Mouse (Mus musculus) induced T-regulatory cell, adult 2 months (primary cell): ENCODE measurements at regions not wholly inside any gene's neighbourhood (a gene's known extent, or its start where the extent isn't known, plus 50 kb on each side); places are given as distances from the start of the nearest gene placed in this dataset.

Experiments
- DNase-seq: peaks from one replicate; pipeline ENCODE4 v3.0.0-alpha.2; 2012; ENCODE audit warnings: low read depth

- no peak for DNase-seq
These were observed 452.4 kb downstream of the Epha4 start for GRCm38 (mm10) chr1:77062468-77062867.

DNA sequence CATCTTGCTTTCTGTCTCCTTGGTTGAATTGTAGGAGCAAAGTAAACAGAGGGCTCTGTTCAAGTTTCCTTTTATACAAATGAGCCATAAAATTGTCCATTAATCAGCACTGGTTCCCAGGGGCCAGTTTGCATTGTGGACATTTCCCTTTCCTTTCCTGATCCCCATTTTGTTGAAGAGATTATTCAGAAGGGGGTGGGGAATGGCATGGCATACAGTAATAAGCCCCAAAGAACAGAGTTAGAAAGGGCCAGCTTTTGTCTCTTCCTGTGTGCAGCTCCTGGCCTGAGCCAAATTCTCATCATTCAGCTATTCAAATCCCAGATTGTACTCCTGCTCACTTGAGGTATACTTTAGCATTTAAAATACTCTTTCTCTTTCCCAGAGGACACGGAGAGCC is 441.8 kb downstream of the Epha4 start:
- DNase-seq = no peak

DNA sequence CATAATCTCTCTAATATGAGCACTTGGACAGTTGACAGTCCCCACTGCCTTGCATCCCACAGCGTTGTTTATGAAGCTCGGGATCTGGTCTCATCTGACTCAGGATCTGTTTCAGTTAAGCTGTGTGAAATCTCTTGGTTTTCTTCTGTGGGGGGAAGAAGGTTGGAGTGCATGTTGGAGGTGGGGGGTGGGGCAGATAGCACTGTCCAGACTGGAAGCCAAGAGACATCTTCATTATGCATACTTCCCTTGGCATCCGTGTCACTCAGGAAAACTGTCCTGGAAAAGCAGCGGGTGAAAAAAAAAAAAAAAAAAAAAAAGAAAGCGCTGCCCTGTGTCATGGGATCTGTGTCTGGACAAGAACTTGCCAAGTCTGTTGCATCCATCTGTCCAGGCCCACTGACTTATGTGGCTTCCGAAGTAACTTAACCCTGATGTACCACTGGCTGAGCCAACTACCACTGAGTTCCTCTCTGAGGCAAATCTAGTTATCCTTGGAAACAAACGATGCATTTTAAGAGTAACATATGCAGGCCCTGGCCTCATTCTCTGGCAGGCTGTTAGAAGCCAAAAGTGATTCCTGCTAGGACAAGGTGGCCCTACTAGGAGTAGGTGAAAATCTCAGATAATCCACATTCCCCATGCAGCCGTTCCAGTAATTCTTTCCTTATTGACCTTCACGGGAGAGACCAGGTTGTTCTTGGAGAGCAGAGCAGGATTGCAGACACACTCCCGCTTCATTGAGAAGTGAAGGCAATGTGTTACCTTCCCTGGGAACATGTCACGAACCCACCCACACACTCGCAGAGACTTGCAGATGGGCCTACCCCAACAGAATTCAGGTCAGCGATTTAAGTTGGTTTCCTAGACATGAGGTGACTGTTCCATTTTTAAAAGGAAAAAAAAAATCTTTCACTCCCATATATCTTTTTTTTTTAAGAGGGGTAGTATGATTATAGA is 439.7 kb downstream of the Epha4 start:
- DNase-seq = no peak

DNA sequence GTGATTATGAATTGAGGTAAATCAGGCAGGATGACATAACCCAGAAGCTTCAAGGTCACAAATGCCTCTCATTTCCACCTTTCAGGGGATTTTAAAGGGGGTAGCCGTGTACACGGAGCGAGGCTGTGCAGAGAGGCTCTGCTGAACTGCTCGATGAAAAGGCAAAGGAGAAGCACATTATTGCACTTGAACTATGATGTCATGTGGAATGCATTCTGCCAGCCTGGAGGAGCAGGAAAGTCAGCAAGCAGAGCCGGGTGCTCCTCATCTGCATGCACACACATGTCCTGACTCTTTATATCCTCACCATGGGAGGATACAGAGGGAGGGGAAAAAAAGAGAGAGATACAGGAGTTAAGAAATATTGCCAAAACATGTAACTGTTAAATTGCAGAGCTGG is 434.1 kb downstream of the Epha4 start:
- DNase-seq = no peak

DNA sequence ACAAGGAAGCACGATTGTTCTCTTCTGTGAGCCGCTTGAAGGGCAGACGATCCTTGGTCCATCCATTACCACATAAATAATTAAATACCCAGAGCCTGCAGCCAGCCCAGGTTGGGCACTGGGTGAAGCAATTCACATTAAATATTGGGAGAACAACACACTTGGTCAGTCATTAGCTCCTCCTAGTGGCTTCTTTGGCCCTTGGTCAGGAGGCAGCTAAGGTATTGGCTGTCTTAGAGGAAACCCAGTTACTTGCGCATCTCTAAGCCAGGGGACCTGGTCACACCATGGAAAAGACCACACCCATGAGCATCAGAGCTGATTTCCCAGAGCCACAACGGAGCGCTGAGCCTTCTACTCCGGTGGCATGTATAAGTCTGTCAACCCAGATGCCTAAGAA is 433.2 kb downstream of the Epha4 start:
- no peak for DNase-seq

DNA sequence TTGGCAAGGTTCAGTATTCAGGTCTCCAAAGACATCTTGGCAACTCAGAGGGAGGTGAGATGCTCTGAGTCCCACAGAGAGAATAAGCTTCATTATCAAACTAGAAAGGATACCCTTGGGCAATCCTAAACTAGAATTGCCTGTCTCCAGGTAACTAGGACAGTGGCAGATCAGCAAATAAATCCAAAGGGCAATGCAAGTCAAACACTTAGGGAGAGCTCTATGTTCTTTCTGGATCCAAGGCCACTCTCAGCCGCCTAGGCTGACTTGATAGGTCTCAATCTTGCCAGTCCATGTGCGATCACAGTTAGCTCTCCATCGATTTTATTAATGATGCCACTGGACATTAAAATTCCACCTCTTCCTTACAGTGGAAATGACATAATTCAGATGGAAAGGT is 432.5 kb downstream of the Epha4 start:
- no peak for DNase-seq

DNA sequence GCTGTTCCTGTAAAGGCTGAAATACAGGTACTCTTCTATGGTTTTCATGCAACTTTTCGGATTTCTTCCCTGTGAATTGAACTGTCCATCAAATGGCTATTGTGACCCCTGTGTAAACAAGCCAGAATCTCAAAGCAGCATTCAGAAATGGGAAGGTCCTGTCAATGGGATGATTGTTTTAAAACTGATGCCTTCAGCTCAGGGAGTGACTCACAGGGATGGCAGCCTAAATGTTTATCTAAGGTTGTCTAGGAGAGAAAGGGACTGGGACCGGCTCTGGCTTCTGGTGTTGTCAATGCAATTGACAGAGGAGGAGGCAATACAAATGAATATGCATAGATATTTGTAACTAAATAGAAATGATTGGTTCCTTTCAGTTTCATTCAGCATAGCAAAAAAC is 421.3 kb downstream of the Epha4 start:
- no peak for DNase-seq

DNA sequence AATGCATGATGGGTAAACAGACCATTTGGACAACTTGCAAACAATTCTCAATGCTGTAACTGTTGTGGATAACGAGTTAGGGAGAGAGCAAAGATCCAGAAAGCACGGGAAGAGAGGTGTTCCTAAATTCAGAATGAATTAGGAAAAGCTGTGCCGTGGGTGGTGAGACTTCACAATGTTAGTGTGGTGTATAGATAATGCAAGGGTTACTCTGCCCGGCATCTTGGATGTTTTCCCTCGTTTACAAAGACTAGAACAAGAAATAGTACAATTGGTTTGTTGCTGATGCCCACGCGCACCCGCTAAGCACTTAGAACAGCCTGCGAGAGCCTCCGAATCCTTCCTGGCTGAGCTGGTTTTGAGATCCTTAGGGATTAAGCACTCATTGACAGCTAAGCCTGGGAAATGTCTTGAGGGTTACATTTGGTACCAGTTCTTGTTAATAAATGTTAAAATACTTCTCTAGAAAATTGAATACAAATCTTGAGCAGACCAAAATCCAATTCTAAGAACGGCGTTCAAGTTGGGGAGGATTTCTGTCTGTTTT is 413.1 kb downstream of the Epha4 start:
- no peak for DNase-seq

DNA sequence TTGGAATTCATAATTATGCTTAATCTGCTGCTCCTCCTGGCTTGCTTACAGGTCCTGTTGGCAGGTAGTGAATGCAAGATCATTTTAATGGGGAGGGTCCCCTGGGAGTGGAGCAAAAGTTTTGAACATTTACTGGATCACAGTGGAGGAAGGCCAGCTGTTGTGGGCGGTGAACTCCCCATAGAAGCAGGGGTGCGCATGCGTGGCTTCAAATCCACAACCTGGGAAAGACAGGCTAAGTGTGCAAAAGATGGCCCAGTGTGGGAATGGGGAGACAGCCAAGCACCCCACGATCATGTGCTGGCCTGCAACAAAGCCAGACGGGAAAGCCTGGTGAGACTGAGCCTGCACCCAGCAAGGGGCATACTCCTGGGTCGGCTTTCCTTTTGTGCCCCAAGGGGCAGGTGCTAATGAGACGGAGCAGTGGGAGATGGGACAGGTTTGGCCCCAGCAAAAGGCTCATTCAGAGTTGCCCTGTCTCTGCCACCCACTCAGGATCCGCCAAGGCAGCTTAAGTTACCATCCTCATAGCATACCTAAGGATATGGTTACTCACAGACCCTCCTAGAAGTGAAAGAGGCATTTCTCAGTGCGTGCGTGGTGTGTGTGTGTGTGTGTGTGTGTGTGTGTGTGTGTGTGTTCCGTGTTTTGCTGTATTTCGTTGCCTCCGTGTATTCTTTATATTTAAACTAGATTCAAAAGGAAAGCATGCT is 412.3 kb downstream of the Epha4 start:
- DNase-seq = no peak

DNA sequence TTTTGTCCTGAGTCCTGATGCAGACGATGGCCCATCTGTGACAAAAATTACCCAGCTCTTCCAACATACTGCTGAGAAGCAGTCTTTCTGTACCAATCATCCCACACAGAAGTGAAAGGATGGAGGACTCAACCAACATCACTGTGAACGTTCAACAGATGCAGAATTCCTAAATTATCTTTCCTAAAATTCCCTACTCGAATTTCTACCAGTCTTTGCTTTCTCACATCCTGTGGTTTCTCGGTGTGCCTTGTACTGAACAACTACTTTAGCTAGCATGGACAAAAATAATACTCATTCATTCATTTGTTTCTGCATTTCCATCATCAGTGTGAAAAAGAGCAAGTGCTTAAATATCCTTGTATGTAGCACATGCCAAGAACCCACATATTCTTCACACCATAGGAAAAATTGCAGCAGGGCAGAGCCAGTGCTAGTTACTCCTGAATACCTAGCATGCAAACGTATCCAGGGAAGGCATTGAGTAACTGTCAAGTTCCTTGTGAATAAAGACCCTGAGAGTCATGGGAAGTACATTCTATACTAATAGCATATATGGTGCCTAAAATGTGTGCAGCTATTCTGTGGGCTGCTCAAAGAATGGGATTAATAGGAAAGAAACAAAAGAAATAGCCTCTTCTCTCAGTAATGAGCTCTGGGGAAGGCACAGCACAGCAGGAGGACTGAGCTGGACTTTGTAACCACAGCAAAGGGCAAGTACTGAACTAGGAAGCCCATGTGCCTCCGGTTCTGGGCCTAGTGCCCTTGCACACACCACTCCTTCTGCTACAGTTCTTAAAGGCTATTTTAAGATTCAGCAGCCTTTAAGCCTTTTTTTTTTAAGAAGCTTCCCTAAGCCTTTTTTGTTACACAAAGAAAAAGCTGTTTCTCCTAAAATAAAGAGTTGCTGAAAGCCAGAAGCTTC is 404.8 kb downstream of the Epha4 start:
- DNase-seq = no peak

GRCm38 (mm10) chr1:77128411-77128810 is 386.5 kb downstream of the Epha4 start:
- no peak for DNase-seq

DNA sequence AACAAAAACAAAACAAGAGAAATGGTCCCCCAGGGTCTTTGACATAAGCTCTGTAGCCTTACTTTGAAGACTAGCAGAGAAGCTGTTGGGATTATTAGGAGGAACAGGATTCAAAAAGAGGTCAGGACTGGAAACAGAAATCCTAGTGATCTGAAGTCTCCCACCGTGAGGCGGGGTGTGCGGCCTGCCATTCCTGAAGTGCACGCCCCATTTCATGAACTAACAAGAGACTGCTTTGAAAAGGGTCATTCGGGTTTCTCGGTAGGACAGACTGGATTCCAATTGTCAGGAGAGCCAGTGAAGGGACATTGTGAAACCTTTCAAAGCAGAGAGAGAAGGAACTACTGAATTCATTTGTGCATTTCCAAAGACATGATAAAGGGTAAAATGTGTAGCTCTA is 377.2 kb downstream of the Epha4 start:
- DNase-seq = no peak

GRCm38 (mm10) chr1:77140906-77141305 is 374.0 kb downstream of the Epha4 start:
- DNase-seq = no peak

- no peak for DNase-seq
These were observed 366.8 kb downstream of the Epha4 start for GRCm38 (mm10) chr1:77148052-77148451.

GRCm38 (mm10) chr1:77168316-77168715 is 346.6 kb downstream of the Epha4 start:
- DNase-seq = no peak

GRCm38 (mm10) chr1:77172463-77172862 is 342.4 kb downstream of the Epha4 start:
- DNase-seq = no peak

- DNase-seq = no peak
These were observed 340.1 kb downstream of the Epha4 start for GRCm38 (mm10) chr1:77174801-77175200.

DNA sequence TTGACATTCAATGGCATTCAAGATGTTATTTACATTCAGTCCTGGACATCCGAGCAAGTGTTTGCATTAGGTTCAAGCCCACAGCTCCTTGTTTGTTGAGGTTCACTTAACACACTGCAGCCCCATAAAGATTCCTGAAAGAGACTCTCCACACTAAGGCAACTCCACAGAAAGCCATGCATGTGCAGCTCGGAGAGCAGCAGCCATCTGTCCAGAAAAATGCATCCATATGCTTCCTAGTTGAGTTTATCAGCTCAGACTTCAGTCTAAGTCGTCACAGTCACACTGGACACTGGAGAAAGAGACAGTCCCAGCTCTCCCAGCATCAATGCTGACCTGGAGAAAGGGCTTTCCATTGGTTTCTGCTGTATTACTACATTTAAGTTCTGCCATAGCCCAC is 339.7 kb downstream of the Epha4 start:
- DNase-seq = no peak

GRCm38 (mm10) chr1:77176516-77176915 is 338.4 kb downstream of the Epha4 start:
- no peak for DNase-seq

GRCm38 (mm10) chr1:77183965-77184364 is 330.9 kb downstream of the Epha4 start:
- no peak for DNase-seq

DNA sequence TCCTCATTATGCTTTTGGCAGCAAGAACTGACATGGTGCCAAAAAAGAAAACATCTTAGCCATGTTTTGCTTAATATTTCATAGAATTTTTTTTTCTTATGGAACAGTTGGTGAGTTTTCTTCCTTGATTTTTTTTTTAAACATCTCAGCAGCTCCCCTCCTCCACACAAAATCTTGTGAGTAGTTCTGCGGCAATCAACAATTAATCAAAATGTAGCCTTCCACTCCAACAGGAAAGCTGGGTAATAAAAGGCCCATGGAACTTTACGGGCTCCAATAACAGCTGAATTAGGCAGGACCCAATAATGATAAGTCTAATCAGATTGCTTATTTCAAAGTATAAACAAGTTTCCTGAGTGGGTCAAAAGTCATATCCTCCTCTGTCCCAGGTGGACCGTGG is 324.7 kb downstream of the Epha4 start:
- DNase-seq = no peak

DNA sequence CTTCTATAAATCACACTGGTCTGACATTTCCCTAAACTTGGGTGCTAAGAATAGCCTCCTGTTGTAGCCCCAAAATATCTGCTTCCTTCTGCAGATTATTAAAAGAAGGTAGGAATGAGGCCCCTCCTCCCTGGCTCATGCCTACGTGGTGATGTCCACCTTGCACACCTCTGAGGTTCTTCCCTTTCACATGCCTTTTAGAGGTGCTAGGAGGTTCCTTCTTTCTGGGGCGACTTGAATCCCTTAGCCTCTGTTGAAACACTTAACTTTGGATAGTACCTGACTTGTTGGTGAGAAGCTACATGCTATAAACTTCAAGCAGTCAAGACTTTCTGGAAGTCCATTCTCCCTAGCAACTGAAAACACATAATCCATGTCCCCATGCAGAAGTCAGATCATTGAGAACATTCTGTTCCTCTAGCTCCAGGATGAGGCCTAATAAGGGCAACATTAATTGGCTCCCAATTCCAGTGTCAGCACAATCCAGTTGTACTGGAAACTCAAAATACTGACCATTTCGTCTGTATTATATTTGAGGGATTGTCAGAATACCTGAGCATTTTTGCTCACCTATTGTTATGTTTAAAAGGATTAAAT is 313.5 kb downstream of the Epha4 start:
- no peak for DNase-seq
